ENCODE assay signal across 10 mouse cellular contexts in genomic region chr11:67855035-67855434, GRCm38 (mm10). TPM values are rescaled to one million over a fixed set of nuclear protein-coding genes. Genes with fewer than 3 reads are reported as not detected.
DNase-seq lines count a peak whose midpoint lies in the region; ATAC-seq and TF ChIP-seq lines count a peak whose summit lies in the region.
"Had no signal": no experiment of that assay in that cellular context is flagged by ENCODE, and none has a peak within 500 bp of the region (broad histone marks: within the 10 kb centered on the region; RNA-seq: fewer than 3 reads in every experiment).

No protein-coding gene starts in this region.

- TF ChIP-seq EP300 in liver, embryonic 14.5 days (IDR thresholded peaks at IDR 0.05; ENCODE audit: low read depth) = no peak

- H3K36me3 ChIP-seq in liver, embryonic 14.5 days (replicated peaks; ENCODE audit: control insufficient read depth, insufficient read depth, low read depth) = no peaks in the 10 kb centered on the region

- 21% methylated on average over 2 of the region's 2 CpGs for WGBS in liver, embryonic 14.5 days (ENCODE audit: insufficient replicate concordance)

- TF ChIP-seq CTCF in brain, embryonic 14.5 days (IDR thresholded peaks at IDR 0.05; ENCODE audit: borderline replicate concordance, extremely low read depth, insufficient read depth, insufficient read length) = peak; percentile 64; the same call in 1 of the 2 replicates
- peak; percentile 59 for TF ChIP-seq CTCF in liver, embryonic 14.5 days (IDR thresholded peaks at IDR 0.05; ENCODE audit: low read depth)

- H3K4me2 ChIP-seq in liver, embryonic 14.5 days (ENCODE audit: low read depth) = no peak overlapping the region

- no peak overlapping the region for H3K27ac ChIP-seq in liver, embryonic 14.5 days

- ATAC-seq in liver, embryonic 14.5 days (ENCODE audit: insufficient read depth) = no peak
- ATAC-seq in monocyte, adult 5-6 weeks (replicated peaks; ENCODE audit: insufficient number of reproducible peaks, low FRiP score, low TSS enrichment, poor library complexity, severe bottlenecking) = no peak

- TF ChIP-seq POLR2A in brain, embryonic 14.5 days (IDR thresholded peaks at IDR 0.05; ENCODE audit: borderline replicate concordance, extremely low read depth, insufficient read depth, insufficient read length, poor library complexity, severe bottlenecking) = no peak

- no peak overlapping the region for H3K4me3 ChIP-seq in liver, embryonic 14.5 days (ENCODE audit: insufficient read depth in 1 of 2, low read depth in 2 of 2, low read length in 2 of 2)

- intact Hi-C loops in heart, postnatal 25 days (cut with DNase I) = loop anchor here (1.0 kb wide), 1 partner anchor 36 kb away; no protein-coding TSS in a partner anchor

- no peaks in the 10 kb centered on the region for H3K9me3 ChIP-seq in liver, embryonic 14.5 days (ENCODE audit: control insufficient read depth, low read length)

- no peaks in the 10 kb centered on the region for H3K4me1 ChIP-seq in liver, embryonic 14.5 days (replicated peaks; ENCODE audit: control insufficient read depth in 2 of 2, insufficient read depth in 2 of 2, low read length in 1 of 2)

- H3K27me3 ChIP-seq in liver, embryonic 14.5 days (ENCODE audit: control insufficient read depth, insufficient read depth, low read length) = no peaks in the 10 kb centered on the region

- peak; percentile 18 to 61 for DNase-seq in heart, adult 18-20 months
- no peak for DNase-seq in heart, postnatal 25 days (ENCODE audit: low spot score)
- peak; percentile 34 for DNase-seq in right cerebral cortex, postnatal 14 days
- DNase-seq in right cerebral cortex, postnatal 25 days = no peak
- peak; percentile 6 for DNase-seq in brain, embryonic 14.5 days (ENCODE audit: low read depth)
- DNase-seq in liver, embryonic 14.5 days (ENCODE audit: low read depth in 3 of 3, low spot score in 3 of 3) = no peak
- DNase-seq in Muller cell, postnatal 12 days (ENCODE audit: inconsistent ontology term) = no peak

- no peak overlapping the region for H3K9ac ChIP-seq in liver, embryonic 14.5 days (replicated peaks)

RNA-seq across cellular contexts. Expression of gene Dhrs7c, which starts 57.0 kb away (rescaled TPM):
- 100 to 1,000 TPM; 210 to 223 TPM for total RNA-seq in heart, adult 18-20 months (2021)
- total RNA-seq in heart, postnatal 25 days (2021) = 100 to 1,000 TPM; 244 to 248 TPM
- polyA plus RNA-seq in brain, embryonic 14.5 days (2012; rRNA removed) = 0.10 TPM in 1 of 2 replicates, not detected in the other
- not detected in 2 replicates for polyA plus RNA-seq in liver, embryonic 14.5 days (2012; rRNA removed)
- polyA plus RNA-seq in liver, embryonic 14.5 days (2014; fragmentation: Nextera tagmentation; extraction: Ambion mirVana) = not detected in 2 replicates
- total RNA-seq in monocyte, adult 5-6 weeks (2017) = not detected in 3 replicates
- total RNA-seq: layer of hippocampus, postnatal 25 days; neutrophil, adult 5-6 weeks had no signal

Comparison
In these comparisons a context has a peak if more than half of its experiments do, and no peak if none do; other contexts are left out.
1. DNase-seq: peak in heart, adult 18-20 months (2 of 2), right cerebral cortex, postnatal 14 days (single experiment) and brain, embryonic 14.5 days (single experiment); none in heart, postnatal 25 days (single experiment), right cerebral cortex, postnatal 25 days (single experiment), liver, embryonic 14.5 days (0 of 3) and Muller cell, postnatal 12 days (single experiment).
2. RNA of gene Dhrs7c, which starts 57.0 kb away (total RNA-seq): 244 to 248 TPM in heart, postnatal 25 days and 210 to 223 TPM in heart, adult 18-20 months; not detected in monocyte, adult 5-6 weeks; every median in the first group is over 100 times any median in the second.